Mouse (Mus musculus) heart, embryonic 14.5 days (tissue): ENCODE data around the gene Rpl11. TPM values are rescaled to one million over a fixed set of nuclear protein-coding genes. Genes with fewer than 3 reads are reported as not detected.

ENCODE experiments used
- ATAC-seq: fragments of 200-750 bp; cut with Nextera tagmentation; 2 replicates; pipeline ENCODE4 v1.8.0; 2017; ENCODE audit warnings: low read depth, moderate TSS enrichment; ENCODE audit not compliant: insufficient number of reproducible peaks, insufficient read depth, low FRiP score
- H3K27ac ChIP-seq, 2 experiments: fragments of 200-500 bp in 1 of 2; fragments of 300-500 bp in 1 of 2; sonication (generic) in 1 of 2; replicated peaks in 1 of 2; 2 replicates each; pipeline ENCODE4 v1.5.1; 2012 to 2014; ENCODE audit warnings: low read depth in 2 of 2, low read length in 2 of 2, control low read depth in 1 of 2, mild to moderate bottlenecking in 1 of 2, mixed read lengths in 1 of 2; ENCODE audit not compliant: control insufficient read depth in 1 of 2, insufficient read depth in 1 of 2
- H3K27me3 ChIP-seq: fragments of 300-500 bp; sonication (generic); 2 replicates; pipeline ENCODE4 v1.6.1; 2014; ENCODE audit warnings: mild to moderate bottlenecking, low read length, control low read depth; ENCODE audit not compliant: control insufficient read depth, insufficient read depth
- H3K36me3 ChIP-seq: fragments of 300-500 bp; sonication (generic); 2 replicates; pipeline ENCODE4 v1.6.1; 2014; ENCODE audit warnings: mild to moderate bottlenecking, control low read depth, low read length, mixed read lengths; ENCODE audit not compliant: control insufficient read depth, insufficient read depth
- H3K4me1 ChIP-seq, 2 experiments: fragments of 200-500 bp in 1 of 2; fragments of 300-500 bp in 1 of 2; sonication (generic) in 1 of 2; 2 replicates each; pipeline ENCODE4 v1.6.1; 2012 to 2014; ENCODE audit warnings: low read length in 2 of 2, control low read depth in 1 of 2, mixed read lengths in 1 of 2; ENCODE audit not compliant: control insufficient read depth in 2 of 2, insufficient read depth in 2 of 2
- H3K4me2 ChIP-seq: fragments of 300-500 bp; sonication (generic); 2 replicates; pipeline ENCODE4 v1.6.1; 2014; ENCODE audit warnings: mild to moderate bottlenecking, low read length
- H3K4me3 ChIP-seq, 2 experiments: fragments of 200-500 bp in 1 of 2; fragments of 300-500 bp in 1 of 2; sonication (generic) in 1 of 2; 2 replicates each; pipeline ENCODE4 v1.5.1; 2012 to 2014; ENCODE audit warnings: low read length in 2 of 2, mild to moderate bottlenecking in 2 of 2, control low read depth in 1 of 2, low read depth in 1 of 2, moderate library complexity in 1 of 2; ENCODE audit not compliant: control insufficient read depth in 1 of 2, insufficient read depth in 1 of 2
- H3K9ac ChIP-seq: fragments of 300-500 bp; sonication (generic); 2 replicates; pipeline ENCODE4 v1.6.1; 2014; ENCODE audit warnings: mild to moderate bottlenecking, low read length
- H3K9me3 ChIP-seq: fragments of 300-500 bp; sonication (generic); 2 replicates; pipeline ENCODE4 v1.6.1; 2016; ENCODE audit warnings: low read length, control low read depth; ENCODE audit not compliant: control insufficient read depth
- WGBS: fragments of 180-500 bp; shearing (Covaris S2); extraction: QIAGEN DNeasy Blood & Tissue Kit; methylation state at CpG from one replicate; pipeline ENCODE4 v1.1.7; 2014; 5-methylcytosine and 5-hydroxymethylcytosine counted together
- polyA plus RNA-seq: library from polyadenylated mRNA; unstranded; fragments of >200 nt; fragmentation: Nextera tagmentation; extraction: Ambion mirVana; gene quantifications from 2 replicates; pipeline ENCODE4 v1.2.1, GENCODE M21; 2014

Rpl11 gene
- polyA plus RNA-seq, 1 experiment from 2014 or later = 329 TPM

- H3K27ac ChIP-seq = no peak overlapping the region
- H3K4me3 ChIP-seq = no peak overlapping the region
- peaks cover 8% of the 10 kb centered on the region; the same call in 1 of the 2 replicates for H3K9me3 ChIP-seq
- H3K4me2 ChIP-seq = no peak overlapping the region
- 76% methylated on average over 7 of the region's 7 CpGs for WGBS
- H3K9ac ChIP-seq = no peak overlapping the region
- peaks cover 0 to 2% of the 10 kb centered on the region in 2 experiments; a peak in 1 of 4 replicates for H3K4me1 ChIP-seq
- H3K36me3 ChIP-seq = no peaks in the 10 kb centered on the region
- no peak for ATAC-seq
- no peaks in the 10 kb centered on the region for H3K27me3 ChIP-seq
Observed at GRCm38 (mm10) chr4:136092498-136092897, 39.3 kb upstream of the Rpl11 start.

- Histone ChIP-seq H3K4me1 (peaks cover 0 to 2% of the 10 kb centered on the region in 2 experiments; a peak in 1 of 4 replicates), H3K9me3 (peaks cover 8% of the 10 kb centered on the region; the same call in 1 of the 2 replicates), H3K36me3 (no peaks in the 10 kb centered on the region), H3K27me3 (no peaks in the 10 kb centered on the region), H3K9ac (no peak overlapping the region), H3K27ac (no peak overlapping the region), H3K4me2 (no peak overlapping the region), H3K4me3 (no peak overlapping the region)
- ATAC-seq = no peak
- WGBS = 91% methylated on average over 4 of the region's 4 CpGs
Observed at GRCm38 (mm10) chr4:136091346-136091745, 38.1 kb upstream of the Rpl11 start.

GRCm38 (mm10) chr4:136089748-136090583 is 36.7 kb upstream of the Rpl11 start:
- no peak overlapping the region for H3K27ac ChIP-seq
- H3K4me3 ChIP-seq = no peak overlapping the region
- H3K4me1 ChIP-seq = peaks cover 0 to 2% of the 10 kb centered on the region in 2 experiments; a peak in 1 of 4 replicates
- peaks cover 8% of the 10 kb centered on the region; the same call in 1 of the 2 replicates for H3K9me3 ChIP-seq
- H3K27me3 ChIP-seq = no peaks in the 10 kb centered on the region
- no peak for ATAC-seq
- no peak overlapping the region for H3K4me2 ChIP-seq
- WGBS = 62% methylated on average over 11 of the region's 11 CpGs
- H3K36me3 ChIP-seq = no peaks in the 10 kb centered on the region
- no peak overlapping the region for H3K9ac ChIP-seq

- no peaks in the 10 kb centered on the region for H3K27me3 ChIP-seq
- no peak overlapping the region for H3K9ac ChIP-seq
- 45% methylated on average over 16 of the region's 16 CpGs for WGBS
- peaks cover 0 to 2% of the 10 kb centered on the region in 2 experiments; a peak in 1 of 4 replicates for H3K4me1 ChIP-seq
- no peak overlapping the region for H3K4me3 ChIP-seq
- H3K36me3 ChIP-seq = no peaks in the 10 kb centered on the region
- H3K4me2 ChIP-seq = no peak overlapping the region
- peaks cover 8% of the 10 kb centered on the region; the same call in 1 of the 2 replicates for H3K9me3 ChIP-seq
- ATAC-seq = no peak
- no peak overlapping the region for H3K27ac ChIP-seq
Observed at GRCm38 (mm10) chr4:136088971-136089747, 35.9 kb upstream of the Rpl11 start.

GRCm38 (mm10) chr4:136088364-136088763 is 35.1 kb upstream of the Rpl11 start:
- Histone ChIP-seq H3K4me1 (peaks cover 0 to 2% of the 10 kb centered on the region in 2 experiments; a peak in 1 of 4 replicates), H3K36me3 (no peaks in the 10 kb centered on the region), H3K27me3 (no peaks in the 10 kb centered on the region), H3K4me2 (no peak overlapping the region), H3K9me3 (peaks cover 8% of the 10 kb centered on the region; the same call in 1 of the 2 replicates), H3K9ac (no peak overlapping the region), H3K4me3 (no peak overlapping the region), H3K27ac (no peak overlapping the region)
- ATAC-seq = no peak
- WGBS = 66% methylated on average over 5 of the region's 5 CpGs

GRCm38 (mm10) chr4:136087261-136087660 is 34.0 kb upstream of the Rpl11 start:
- Histone ChIP-seq H3K9ac (no peak overlapping the region), H3K4me2 (no peak overlapping the region), H3K4me1 (peaks cover 0 to 4% of the 10 kb centered on the region in 2 experiments; a peak in 1 of 4 replicates), H3K4me3 (no peak overlapping the region), H3K27ac (no peak overlapping the region), H3K36me3 (no peaks in the 10 kb centered on the region), H3K9me3 (peaks cover 6% of the 10 kb centered on the region; the same call in 1 of the 2 replicates), H3K27me3 (peaks cover 3% of the 10 kb centered on the region)
- no peak for ATAC-seq
- 83% methylated on average over 5 of the region's 5 CpGs for WGBS

- no peak overlapping the region for H3K4me3 ChIP-seq
- H3K4me1 ChIP-seq = peaks cover 7% of the 10 kb centered on the region in 2 experiments; a peak in 3 of 4 replicates
- no peak overlapping the region for H3K9ac ChIP-seq
- no peak overlapping the region for H3K4me2 ChIP-seq
- H3K36me3 ChIP-seq = no peaks in the 10 kb centered on the region
- ATAC-seq = no peak
- WGBS = 89% methylated on average over 11 of the region's 11 CpGs
- no peaks in the 10 kb centered on the region for H3K9me3 ChIP-seq
- no peak overlapping the region for H3K27ac ChIP-seq
- peaks cover 26% of the 10 kb centered on the region for H3K27me3 ChIP-seq
Observed at GRCm38 (mm10) chr4:136084840-136085239, 31.6 kb upstream of the Rpl11 start.
